Mouse (Mus musculus) neural tube, embryonic 10.5 days (tissue): ENCODE measurements around the gene Olfr1057.
"Not testable (repeated sequence)": the region's sequence is repeated elsewhere in the genome, so short reads cannot be mapped to it uniquely, and the experiment has no call there.

Experiments used
- DNase-seq: peaks from one replicate; pipeline ENCODE4 v3.0.0-alpha.2; 2017; ENCODE audit warnings: low spot score; ENCODE audit errors: extremely low spot score

Olfr1057 gene

GRCm38 (mm10) chr2:86378293-86378692 is at the start of gene Olfr1057:
TSS of gene Olfr1057 (minus strand) at chr2:86378393.
- DNase-seq = no peak

- DNase-seq = not testable (repeated sequence)
These were observed 48.5 kb upstream of the Olfr1057 start, which contains the start of gene Olfr1062 for GRCm38 (mm10) chr2:86426649-86427048. TSS of gene Olfr1062 (minus strand) at chr2:86426749.

GRCm38 (mm10) chr2:86413950-86414349 is 35.8 kb upstream of the Olfr1057 start, which contains the start of gene Olfr1061:
TSS of gene Olfr1061 (minus strand) at chr2:86414050.
- DNase-seq = no peak

- no peak for DNase-seq
These were observed 16.9 kb upstream of the Olfr1057 start for GRCm38 (mm10) chr2:86395114-86395513.

GRCm38 (mm10) chr2:86388461-86388860 is 10.3 kb upstream of the Olfr1057 start, which contains the start of gene Olfr1058:
TSS of gene Olfr1058 (minus strand) at chr2:86388561.
- DNase-seq = not testable (repeated sequence)

- not testable (repeated sequence) for DNase-seq
These were observed 11.9 kb downstream of the Olfr1057 start for GRCm38 (mm10) chr2:86366342-86366741.

- DNase-seq = no peak
These were observed 15.8 kb downstream of the Olfr1057 start, which contains the start of gene Olfr1056 for GRCm38 (mm10) chr2:86362369-86362768. TSS of gene Olfr1056 (minus strand) at chr2:86362469.

- not testable (repeated sequence) for DNase-seq
These were observed 26.4 kb downstream of the Olfr1057 start for GRCm38 (mm10) chr2:86351751-86352150.

- no peak for DNase-seq
These were observed 28.0 kb downstream of the Olfr1057 start, which contains the start of gene Olfr1055 for GRCm38 (mm10) chr2:86350184-86350583. TSS of gene Olfr1055 (minus strand) at chr2:86350284.

GRCm38 (mm10) chr2:86335333-86335732 is 42.9 kb downstream of the Olfr1057 start, which contains the start of gene Olfr1054:
TSS of gene Olfr1054 (minus strand) at chr2:86335433.
- DNase-seq = no peak
